Mouse (Mus musculus): ENCODE results near the gene Actn1.

Actn1 gene

DNA sequence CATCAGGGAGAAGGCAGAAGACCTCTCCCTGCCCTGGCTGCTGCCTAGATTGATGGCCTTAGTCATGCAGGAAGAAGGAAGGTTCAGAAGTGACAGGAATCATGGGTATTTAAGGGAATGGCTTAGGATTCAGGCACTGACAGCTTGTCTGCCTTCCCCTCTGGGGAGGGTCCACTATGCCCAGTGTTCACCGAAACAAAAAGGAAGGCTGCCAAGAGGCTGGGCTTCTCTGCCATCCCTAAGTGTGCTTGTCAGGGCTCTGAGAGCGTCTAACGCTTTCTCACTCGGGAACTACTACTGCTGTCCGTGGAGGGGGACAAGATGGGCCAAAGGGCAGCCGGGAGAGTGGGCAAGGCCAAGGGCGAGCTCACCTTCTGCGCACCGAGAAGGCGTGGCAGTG, 69.3 kb downstream of the Actn1 start:
- no peak for DNase-seq (ENCODE audit: low spot score in 2 of 2)

DNA sequence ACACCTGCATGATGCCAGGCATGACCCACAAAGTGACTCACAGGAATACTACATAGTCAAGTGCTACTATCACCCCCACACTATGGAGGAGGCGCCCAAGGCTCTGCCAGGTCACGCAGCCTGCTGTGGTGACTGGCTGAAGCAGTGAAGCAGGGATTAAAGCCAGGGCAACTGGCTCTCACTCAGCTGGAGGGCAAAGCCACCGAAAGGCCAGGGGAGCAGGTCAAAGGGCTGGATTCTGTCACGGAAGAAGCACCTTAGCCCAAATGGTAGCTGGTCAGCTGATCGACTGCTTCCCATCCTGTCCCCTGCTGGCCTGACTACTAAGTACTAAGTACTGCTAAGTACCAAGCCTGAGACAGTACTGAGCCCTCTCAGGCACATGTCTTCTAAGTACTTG, 76.1 kb downstream of the Actn1 start:
- no peak for DNase-seq (ENCODE audit: low spot score in 2 of 2)

DNA sequence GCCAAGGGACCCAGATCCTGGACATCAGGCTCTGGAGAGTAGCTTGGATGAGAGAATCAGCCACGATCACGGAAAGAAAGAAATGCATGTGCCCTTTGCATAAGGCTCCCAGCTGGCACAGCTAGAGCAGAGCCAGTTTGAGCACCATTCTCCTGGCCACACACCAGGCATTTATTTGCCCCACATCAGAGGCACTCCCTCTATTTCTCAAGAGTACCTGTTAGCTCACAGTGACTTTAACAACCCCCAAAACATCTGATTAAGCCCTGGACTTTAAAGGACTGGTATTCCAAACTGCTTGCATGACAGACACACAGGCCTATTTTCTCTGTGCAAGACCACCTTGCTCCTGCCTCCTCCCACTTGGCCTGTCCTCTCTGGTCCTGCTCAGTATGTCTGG, 78.3 kb downstream of the Actn1 start:
- no peak for DNase-seq (ENCODE audit: low spot score in 2 of 2)

DNA sequence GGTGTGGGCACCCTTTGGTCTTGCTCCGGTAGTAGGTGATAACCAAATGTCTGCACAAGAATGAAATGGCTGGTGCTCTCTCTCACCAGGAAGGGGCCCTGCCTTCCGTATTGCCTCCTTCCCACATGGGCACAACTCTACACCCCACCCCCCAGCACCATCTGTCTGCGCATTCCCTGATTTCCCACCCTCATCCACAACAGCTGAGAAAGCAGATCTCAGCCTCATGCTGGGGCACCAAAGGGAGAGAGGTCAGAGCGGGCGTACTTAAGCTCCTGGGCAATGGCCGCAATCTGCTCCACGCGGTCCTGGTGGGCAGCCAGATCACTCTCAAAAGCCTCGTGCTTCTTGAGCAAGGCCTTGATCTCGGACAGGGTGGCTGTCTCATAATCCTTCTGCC, 82.1 kb downstream of the Actn1 start:
- DNase-seq (ENCODE audit: low spot score in 2 of 2) = no peak

DNA sequence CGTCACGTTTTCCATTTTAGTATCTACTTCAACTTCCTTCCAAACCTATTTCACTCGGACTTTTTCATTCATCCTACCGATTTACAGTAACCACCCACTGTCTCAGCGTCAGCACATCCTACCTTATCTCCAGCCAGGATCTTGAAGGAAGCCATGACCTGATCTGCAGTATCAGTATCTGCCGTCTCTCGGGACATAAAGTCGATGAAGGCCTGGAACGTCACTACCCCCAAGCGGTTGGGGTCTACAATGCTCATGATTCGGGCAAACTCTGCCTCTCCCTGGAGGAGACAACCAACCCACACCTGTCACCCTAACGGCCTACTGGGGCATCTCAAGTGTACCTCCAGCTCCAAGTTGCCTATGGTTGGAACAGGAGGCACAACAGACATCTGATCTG, 91.4 kb downstream of the Actn1 start:
- no peak for DNase-seq (ENCODE audit: low spot score in 2 of 2)

DNA sequence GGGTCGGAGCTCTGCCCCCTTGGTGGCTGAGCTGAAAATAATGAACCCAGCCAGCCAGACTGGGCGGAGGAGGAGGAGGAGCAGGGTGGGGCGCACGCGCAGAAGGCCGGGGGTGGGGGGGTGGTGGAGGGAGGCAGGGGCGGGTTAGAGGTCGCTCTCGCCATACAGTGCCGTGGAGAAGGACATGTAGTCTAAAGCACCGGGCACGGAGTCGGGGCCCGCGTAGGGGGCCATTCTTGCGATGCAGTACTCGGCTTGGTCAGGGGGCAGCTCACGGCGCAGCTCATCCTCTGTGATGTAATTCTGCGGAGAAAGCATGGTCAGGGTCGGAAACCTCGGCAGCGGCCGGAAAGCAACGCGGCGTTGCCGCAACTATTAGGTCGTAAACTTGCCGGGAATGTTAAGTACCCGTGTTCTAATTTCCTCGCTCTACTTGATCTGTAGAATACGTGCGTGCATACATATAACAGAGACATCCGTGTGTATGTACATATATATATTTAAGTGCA, 91.9 kb downstream of the Actn1 start:
- peak; percentile 74 to 77 for DNase-seq (ENCODE audit: low spot score in 2 of 2)

DNA sequence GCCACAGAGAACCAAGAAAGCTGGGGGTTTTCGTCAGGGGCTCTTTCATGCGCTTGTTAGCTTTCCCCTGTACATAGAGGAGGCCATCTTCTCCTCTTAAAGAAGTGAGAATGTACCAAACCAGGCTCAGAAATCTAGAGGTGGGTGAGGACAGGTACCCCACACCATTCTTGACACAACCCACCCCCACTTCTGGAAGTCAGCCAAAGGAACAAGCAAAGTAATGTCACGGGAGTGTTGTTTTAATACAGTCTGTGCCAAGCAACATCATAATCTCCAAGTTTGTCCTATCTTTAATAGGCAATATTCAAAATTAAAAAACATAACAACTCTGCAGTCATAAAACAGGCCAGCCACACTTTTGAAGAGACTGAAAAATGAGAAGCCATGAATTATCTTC, 92.8 kb downstream of the Actn1 start:
- no peak for DNase-seq (ENCODE audit: low spot score in 2 of 2)

DNA sequence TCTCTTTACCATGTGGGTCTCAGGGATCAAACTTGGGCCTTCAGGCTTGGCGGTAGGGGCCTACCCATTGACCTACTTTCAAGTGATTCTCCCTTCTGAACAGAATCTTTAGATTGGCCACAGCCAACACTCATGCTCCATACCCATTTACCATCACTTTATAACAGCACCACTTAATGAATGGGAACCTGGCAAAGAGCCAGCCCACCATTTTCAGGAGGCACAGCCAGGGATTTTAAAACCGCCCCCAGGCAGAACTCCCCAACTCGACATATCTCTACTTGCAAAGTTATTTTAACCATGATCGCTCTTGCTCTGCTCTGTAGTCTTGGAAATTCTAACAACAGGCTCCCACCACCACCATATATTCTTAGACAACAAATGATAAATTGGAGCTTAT, 93.5 kb downstream of the Actn1 start:
- no peak for DNase-seq (ENCODE audit: low spot score in 2 of 2)

DNA sequence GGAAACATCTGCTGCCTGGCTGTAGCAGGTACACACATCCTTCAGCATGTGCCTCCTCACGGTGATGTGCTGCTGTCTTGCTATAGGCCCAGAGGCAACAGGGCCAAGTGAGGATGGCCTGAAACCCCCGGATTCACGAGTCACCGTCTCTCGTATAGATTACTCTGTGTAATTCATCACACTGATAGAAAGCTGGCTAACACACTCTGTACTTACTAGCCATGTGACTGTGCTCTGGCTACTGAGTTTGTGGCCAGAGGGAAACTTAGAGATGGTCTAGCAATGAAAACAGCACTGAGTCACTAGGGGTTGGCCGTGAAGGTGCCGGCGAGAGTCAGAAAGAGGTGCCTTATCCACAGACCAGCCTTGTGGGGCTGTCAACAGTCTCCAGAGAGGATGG, 95.6 kb downstream of the Actn1 start:
- DNase-seq (ENCODE audit: low spot score in 2 of 2) = no peak

DNA sequence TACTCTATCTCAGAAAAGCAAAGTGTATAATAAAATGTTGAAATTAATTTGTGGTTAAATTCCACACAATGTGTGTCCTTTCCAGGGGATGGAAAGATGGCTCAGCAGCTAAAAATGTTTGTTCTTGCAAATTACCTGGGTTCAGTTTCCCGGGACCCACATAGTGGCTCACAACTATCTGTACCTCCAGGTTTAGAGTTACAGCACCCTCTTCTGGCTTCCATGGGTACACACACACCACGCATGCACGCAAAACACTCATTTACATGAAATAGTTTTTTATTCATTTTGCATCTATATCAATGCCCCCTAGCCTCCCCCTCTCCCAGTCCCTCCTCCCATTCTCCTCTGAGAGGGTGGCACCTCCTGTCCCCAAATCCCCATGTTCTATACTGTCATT, 97.7 kb downstream of the Actn1 start:
- DNase-seq (ENCODE audit: low spot score in 2 of 2) = no peak

DNA sequence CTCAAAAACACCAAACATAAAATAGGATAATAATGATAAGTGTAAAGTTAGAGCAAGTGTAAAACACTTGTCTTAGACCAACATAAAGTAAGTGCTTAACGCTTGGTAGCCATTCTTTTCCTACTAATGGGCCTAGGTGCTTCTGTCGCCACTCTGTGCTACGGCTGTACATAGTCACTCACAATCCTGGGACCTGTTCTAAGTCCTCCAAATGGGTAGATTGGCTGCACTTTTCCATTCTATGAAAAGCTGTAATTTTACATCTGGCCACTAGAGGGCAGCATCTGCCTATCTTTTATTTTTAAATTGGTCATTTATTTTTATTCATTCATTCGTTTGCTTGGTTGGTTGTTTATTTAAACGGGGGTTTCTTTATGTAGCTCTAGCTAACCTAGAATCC, 102.5 kb downstream of the Actn1 start:
- no peak for DNase-seq (ENCODE audit: low spot score in 2 of 2)

DNA sequence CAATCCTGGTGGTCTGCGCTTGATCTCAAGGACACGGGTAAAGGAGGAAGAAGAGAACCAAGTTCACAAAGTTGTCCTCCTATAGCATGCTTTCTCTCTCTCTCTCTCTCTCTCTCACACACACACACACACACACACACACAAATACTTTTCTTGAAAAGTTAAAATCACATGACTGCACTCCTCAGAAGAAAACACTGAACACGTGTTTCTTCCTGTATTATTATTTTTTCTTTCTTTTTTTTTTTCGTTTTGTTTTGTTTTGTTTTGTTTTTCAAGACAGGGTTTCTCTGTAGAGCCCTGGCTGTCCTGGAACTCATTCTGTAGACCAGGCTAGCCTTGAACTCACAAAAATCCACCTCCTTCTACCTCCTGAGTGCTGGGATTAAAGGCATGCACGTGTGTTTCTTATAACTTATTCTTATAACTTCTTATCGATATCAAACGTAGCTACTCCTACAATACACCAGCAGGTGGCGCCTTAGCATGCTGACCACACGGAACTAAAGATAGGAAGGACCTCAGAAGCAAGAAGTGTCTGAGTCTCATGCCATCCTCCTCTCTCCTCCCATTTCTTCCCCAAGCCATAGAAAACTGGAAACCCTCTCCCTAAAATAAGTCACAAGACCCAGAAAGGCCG, 106.4 kb downstream of the Actn1 start:
- peak; percentile 47 to 51 for DNase-seq (ENCODE audit: low spot score in 2 of 2)

DNA sequence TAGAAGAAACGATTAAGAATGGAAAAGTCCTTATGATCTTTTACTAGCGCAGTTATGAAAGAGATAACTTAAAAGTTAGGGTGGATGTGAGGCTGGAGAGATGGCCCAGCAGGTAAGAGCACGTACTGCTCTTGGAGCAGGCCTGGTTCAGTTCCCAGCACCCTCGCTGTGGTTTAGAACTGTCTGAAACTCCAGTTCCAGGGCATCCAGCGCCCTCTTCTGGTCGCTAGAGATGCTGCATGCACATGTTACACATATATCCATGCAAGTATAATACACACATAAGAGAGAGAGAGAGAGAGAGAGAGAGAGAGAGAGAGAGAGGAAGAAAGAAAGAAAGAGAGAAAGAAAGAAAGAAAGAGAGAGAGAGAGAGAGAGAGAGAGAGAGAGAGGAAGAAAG, 107.1 kb downstream of the Actn1 start:
- DNase-seq (ENCODE audit: low spot score in 2 of 2) = no peak

DNA sequence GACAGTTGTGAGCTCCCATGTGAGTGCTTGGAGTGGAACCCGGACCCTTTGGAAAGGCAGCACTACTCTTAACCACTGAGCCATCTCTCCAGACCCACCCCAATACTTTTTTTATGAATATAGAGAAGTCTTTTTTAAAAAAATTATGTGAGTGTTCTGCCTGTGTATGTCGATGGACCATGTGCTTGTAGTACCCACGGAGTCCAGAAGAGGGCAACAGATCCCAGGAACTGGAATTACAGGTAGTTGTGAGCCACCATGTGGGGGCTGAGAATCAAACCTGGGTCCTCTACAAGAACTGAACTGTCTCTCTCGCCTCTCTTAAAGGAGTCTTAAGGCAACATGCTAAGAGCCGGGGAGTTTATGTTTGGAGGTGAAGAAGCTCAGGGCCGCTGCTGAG, 108.3 kb downstream of the Actn1 start:
- no peak for DNase-seq (ENCODE audit: low spot score in 2 of 2)

DNA sequence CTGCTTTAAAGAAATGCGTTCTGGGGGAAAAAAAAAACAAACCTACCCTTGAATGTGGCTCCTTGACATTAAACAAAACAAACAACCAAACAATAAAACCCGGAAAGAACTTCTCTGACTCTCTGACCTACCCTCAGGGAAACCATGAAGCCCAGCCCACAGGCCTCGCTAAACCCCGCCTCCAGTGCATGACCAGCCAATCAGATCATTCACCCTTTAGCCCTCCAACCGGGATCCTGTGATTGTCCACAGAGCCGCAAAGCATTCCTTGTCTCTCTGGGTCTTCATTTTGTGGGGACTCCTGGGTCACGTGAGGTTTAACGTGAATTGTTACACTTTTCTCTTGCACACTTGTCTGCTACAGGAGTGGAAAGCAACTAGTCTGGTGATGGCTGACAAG, 109.5 kb downstream of the Actn1 start:
- DNase-seq (ENCODE audit: low spot score in 2 of 2) = no peak

DNA sequence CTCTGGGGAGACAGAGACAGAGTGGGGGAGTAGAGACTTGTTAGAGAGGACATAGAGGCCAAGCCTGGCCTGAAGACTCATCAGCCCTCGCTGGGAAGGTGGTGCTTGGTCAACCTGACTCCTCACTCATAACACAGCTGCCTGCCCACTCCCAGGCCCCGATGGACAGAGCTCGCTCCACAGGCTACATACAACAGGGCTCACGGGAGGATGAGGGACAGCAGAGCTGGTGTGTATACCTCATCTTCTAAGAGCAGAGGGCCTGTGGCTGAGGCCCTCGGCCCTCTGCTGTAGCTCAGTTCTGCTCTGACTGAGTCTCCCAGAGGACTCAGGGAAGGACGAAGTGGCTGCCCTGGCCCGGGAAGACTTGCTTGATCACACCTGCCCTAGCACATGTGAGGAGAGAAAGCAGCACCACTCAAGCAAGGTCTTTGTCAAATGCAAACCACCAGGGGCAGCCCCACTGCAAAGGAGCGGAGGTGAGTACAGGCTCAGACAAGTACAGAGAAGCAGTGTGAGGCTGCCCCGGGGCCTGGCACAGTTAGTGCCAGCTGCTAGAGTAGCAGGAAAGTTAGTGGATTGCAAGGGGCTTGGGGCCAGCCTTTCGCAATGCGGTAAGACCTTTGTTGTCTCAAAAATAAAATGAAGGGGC, 112.5 kb downstream of the Actn1 start:
- DNase-seq (ENCODE audit: low spot score in 2 of 2) = no peak

DNA sequence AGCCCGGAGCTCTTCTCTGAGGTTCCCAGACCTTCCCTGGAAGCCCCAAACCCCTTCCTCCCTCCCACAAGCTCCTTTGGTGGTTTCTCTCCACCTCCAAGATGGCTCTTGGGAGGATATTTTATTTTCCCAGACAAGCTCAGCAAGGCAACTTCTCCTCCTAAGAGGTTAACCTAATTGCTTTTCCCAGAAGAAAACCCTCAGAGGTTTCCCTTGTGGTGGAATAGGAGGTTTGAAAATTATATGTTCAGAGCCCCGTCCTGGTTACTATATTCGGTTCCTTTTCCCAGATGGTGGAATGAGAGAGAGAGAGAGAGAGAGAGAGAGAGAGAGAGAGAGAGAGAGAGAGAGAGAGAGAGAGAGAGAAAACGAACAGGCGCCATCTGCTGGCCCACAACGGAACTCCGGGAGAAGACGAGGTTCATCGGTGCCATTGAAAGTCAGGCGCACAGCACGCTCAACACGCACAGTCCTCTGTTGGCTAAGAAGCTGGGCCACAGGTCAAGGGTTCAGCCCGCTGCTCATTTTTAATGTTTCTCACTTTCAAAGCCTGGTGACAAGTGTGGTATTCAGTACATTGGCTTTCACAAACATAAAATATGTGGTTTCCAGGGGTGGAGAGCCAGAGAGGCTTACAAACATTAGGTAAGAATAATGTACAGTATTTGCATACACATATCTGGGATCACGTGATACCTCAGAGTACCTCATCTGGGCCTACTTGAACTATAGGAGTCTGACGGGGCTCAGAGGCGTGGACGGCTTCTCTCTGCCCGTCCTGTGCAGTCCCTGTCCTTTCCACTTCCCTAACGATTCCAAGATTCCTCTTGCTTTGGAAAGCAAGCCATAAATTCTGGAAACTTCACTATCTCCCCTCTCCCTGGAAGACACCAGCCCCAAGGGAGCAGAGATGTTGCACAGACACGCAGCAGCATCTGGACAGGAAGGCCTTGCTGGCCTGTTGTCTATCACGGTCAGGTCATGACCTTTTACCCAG, 113.6 kb downstream of the Actn1 start:
- peak; percentile 33 to 54 for DNase-seq (ENCODE audit: low spot score in 2 of 2)

DNA sequence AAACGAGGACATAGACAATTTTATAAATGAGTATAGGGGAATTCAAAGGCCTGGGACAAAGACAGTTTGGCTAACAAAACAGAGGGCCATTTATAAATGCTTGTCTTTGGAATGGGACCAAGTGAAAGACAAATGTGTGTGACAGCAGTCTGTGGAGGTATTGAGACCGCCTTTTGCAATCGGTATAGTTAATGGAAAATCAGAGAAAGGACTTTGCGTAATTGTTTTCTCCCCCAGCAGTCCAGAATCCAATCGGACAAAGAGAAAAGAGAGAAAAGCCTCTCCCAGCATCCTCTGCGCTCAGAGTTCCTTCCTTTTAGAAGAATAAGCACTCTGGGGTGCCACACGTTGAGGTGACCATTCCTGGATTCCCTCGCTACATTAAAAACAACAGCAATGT, 114.8 kb downstream of the Actn1 start:
- DNase-seq (ENCODE audit: low spot score in 2 of 2) = no peak

DNA sequence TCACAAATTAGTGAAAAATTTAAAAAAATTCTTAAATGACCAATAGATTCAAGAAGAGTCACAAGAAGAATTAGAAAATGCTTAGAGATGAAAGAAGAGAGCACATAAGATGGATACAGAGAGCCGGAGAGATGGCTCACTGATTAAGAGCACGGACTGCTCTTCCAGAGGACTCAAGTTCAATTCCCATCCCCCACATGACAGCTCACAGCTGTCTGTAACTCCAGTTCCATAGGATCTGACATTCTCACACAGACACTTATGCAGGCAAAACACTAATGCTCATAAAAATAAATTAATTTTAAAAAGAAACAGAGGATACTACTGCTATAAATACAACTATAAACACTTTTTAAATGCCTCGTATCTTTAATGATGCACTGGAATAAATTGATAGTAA, 115.3 kb downstream of the Actn1 start:
- DNase-seq (ENCODE audit: low spot score in 2 of 2) = no peak

DNA sequence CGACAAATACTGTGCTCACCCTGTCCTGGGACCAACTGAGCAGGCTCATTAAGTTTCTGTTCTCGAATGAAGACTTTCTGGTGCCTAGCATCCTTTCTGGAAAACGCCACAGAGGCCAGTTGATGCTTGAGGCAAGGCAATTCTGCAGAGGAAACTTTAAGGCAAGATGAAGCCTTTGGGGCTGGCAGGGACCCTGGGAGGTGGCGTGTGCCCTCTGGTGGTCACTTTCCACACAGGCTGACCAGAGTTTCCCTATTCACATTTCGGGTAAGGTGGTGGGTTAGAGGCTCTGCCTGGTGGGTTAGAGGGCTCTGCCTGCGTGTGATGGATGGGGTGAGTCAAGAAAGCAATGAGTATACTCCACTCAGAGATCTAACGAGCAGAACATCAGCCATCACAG, 118.7 kb downstream of the Actn1 start:
- DNase-seq (ENCODE audit: low spot score in 2 of 2) = peak; percentile 35 to 58

DNA sequence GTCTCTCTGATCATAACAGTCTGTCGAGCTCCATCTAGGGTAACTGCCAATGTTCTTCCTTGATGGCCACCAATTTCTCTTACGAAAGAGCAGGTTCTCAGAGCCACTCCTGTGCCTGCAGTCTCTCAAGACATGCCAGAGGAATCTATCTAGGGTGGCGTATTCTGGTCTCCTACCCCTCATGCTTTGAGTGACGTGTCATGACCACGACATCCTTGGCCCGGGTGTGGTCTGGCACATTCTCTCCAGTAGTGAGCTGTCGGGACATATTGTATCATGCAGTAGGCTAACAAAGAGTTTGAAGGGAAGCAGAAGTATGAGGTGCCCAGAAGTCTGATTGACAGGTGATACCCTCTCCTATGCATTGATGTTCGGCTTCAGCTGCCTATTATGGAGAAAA, 119.2 kb downstream of the Actn1 start:
- no peak for DNase-seq (ENCODE audit: low spot score in 2 of 2)

DNA sequence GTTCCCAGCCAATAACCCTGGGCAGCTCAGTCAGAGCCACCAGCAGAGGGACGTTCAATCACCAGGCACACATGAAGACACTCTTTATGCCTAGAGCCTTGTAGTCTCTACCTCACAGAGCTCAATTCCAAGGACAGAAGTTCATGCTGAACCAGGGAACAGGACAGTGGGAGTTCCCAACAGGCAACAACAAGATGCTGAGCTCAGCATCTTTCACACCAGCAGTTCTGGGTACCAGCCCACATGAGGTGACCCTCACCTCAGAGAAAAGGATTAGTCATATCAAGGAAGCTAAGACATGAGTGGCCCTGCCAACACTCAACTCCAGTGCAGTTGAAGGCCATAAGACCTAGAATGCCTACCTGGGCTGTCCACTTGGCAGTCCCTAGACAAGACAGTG, 122.4 kb downstream of the Actn1 start:
- no peak for DNase-seq (ENCODE audit: low spot score in 2 of 2)

DNA sequence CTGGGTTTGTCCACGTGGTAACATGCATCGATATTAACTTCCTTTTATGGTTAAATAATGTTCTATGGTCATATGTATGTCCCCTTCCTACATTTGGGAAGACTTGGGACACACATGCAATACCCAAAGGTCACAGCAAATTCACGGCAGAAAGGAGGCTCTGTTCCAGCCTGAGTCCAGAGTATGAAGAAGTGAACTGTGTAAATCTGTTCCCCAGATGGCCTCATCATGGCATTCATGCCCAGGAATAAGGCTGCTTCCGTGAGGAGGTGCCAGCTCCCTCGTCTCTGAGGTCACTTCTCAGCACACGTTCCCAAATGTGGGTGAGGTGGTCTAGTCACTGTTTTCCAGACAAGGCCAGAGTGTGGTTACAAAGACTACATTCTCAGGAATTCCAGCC, 122.9 kb downstream of the Actn1 start:
- no peak for DNase-seq (ENCODE audit: low spot score in 2 of 2)

Measured in natural killer cell, adult 2 months (primary cell).